Mouse (Mus musculus) embryonic fibroblast, embryonic 13.5 days (primary cell): ENCODE data around the gene Prkag1. TPM values are rescaled to one million over a fixed set of nuclear protein-coding genes. Genes with fewer than 3 reads are reported as not detected.

ENCODE experiments used
- H3K27ac ChIP-seq: 2 replicates; pipeline ENCODE4 v1.5.1; 2012; ENCODE audit warnings: low read length, control low read depth, inconsistent platforms; ENCODE audit not compliant: insufficient read depth
- H3K4me1 ChIP-seq: 2 replicates; pipeline ENCODE4 v1.6.1; 2011; ENCODE audit warnings: low read length; ENCODE audit not compliant: control insufficient read depth, insufficient read depth
- H3K4me3 ChIP-seq: 2 replicates; pipeline ENCODE4 v1.5.1; 2011; ENCODE audit warnings: mild to moderate bottlenecking, control low read depth, low read length; ENCODE audit not compliant: insufficient read depth
- CTCF ChIP-seq: IDR thresholded peaks from 2 replicates; pipeline ENCODE4 v1.5.1; 2011; ENCODE audit warnings: mild to moderate bottlenecking, control low read depth, low read length, moderate library complexity, borderline replicate concordance; ENCODE audit not compliant: insufficient read depth
- POLR2A ChIP-seq: IDR thresholded peaks from 2 replicates; pipeline ENCODE4 v1.6.1; 2011; ENCODE audit warnings: low read depth, mild to moderate bottlenecking, control low read depth, low read length, moderate library complexity
- polyA plus RNA-seq: library from polyadenylated mRNA; stranded (reverse); fragments of >200 nt; gene quantifications from 2 replicates; pipeline ENCODE4 v1.2.4, GENCODE M21; 2011; ENCODE audit warnings: low read depth; ENCODE audit not compliant: missing spikeins, insufficient read length

Gene Prkag1
- polyA plus RNA-seq, 1 experiment, result 94.2 TPM

DNA sequence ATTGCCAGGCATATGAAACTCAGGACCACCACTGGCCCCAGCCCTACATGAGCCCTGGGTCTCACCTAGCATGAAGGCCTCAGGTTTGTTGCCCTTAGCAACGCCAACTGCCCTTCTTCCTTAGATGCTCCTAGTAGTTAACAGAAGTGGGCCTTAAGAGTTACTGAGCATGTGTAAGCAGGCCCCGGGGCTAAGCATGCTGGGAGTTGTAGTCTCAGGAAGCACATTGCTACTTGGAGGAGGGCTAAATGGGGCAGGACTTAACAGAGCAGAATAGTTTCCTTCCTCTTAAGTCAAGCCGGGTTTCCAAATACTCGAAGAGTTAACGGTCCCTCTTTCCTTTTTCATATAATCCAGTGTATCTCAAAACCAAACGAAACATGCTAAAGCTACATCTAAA, 36.0 kb upstream of the Prkag1 start:
- Histone ChIP-seq H3K27ac (no peak overlapping the region), H3K4me3 (0 out of 2 replicates have a peak overlapping the region, but pooled peaks have one; percentile 3), H3K4me1 (peaks cover 6% of the 10 kb centered on the region; the same call in 1 of the 2 replicates)
- TF ChIP-seq CTCF (no peak), POLR2A (no peak)

DNA sequence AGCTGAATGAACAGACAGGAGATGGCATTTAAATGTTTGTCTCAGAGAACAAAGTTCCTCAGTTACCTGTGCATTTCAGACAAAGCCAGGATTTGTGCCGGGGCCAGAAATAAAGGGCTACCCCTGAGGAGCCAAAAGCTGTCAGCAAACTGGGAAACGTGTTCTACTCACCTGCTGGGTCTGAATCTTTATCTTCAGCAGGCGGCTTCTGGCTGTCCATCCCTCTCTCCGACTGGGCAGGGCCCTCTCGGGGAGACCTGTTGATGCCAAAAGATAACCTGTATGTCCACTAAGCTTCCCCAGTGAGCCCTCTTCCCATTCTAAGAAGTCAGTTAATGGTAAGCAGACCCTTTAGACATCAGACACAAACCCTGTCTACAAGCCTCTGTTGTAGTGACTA, 35.2 kb upstream of the Prkag1 start:
- no peak overlapping the region for H3K27ac ChIP-seq
- no peak overlapping the region for H3K4me3 ChIP-seq
- H3K4me1 ChIP-seq, result peaks cover 6% of the 10 kb centered on the region; the same call in 1 of the 2 replicates
- TF ChIP-seq POLR2A, result no peak
- no peak for TF ChIP-seq CTCF

DNA sequence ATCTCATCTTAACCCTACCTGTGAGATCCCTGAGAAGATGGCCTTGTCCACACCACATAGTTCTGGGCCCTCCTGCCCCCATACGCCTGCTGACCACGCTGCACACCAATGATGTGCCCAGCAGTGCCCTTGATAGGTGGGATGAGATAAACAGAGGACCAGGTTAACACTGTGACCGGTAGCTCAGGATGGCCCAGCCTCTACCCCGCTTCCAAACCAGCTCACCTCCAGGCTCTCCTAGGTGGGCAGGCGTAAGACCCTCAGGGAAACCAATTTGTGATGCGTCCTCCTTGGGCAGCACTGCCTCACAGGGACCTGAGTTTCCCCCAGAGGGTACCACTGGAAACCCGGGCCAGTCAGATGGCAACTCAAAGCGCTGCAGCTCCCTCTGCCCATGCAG, 34.5 kb upstream of the Prkag1 start:
- TF ChIP-seq POLR2A (no peak), CTCF (no peak)
- Histone ChIP-seq H3K27ac (no peak overlapping the region), H3K4me1 (peaks cover 6% of the 10 kb centered on the region; the same call in 1 of the 2 replicates), H3K4me3 (no peak overlapping the region)

DNA sequence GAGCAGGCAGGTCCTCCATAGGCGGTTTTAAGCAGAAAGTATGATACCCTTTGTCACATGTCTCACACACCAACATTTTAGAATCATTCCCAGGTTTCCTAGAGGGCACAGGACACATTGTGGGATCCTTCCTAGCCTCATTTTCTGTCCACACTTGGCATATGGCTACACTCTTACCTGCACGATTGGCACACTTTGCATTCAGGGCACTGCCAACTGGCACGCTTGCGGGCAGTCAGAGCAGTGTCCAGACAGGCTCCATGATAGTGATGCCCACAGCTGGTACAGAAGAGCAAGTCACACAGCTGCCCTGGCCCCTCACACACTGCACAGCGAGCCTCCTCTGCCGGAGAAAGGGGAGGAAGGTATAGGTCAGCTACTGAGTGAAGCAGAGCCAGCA, 33.6 kb upstream of the Prkag1 start:
- Histone ChIP-seq H3K4me1 (peaks cover 6% of the 10 kb centered on the region; the same call in 1 of the 2 replicates), H3K27ac (no peak overlapping the region), H3K4me3 (no peak overlapping the region)
- TF ChIP-seq CTCF (no peak), POLR2A (no peak)

DNA sequence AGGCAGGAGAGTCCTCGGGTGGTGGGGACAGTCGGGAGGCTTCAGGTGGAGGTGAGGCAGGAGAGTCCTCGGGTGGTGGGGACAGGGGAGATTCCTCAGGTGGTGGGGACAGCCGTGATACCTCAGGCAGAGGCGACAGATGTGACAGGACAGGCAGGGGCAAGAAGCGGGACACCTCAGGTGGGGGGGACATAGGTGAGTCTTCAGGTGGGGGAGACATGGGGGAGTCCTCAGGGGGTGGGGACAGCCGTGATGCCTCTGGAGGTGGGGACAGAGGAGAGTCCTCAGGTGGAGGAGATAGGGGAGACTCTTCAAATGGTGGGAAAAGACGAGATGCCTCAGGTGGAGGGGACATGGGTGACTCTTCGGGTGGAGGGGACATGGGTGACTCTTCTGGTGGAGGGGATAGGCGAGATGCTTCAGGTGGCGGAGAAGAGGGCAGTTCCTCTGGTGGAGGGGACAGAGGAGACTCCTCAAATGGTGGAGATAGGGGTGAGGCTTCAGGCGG, 32.2 kb upstream of the Prkag1 start:
- 0 out of 2 replicates have a peak, but pooled peaks cover under 1% of the 10 kb centered on the region for H3K4me1 ChIP-seq
- H3K27ac ChIP-seq, result no peak overlapping the region
- TF ChIP-seq POLR2A, result no peak
- no peak for TF ChIP-seq CTCF
- H3K4me3 ChIP-seq, result no peak overlapping the region

DNA sequence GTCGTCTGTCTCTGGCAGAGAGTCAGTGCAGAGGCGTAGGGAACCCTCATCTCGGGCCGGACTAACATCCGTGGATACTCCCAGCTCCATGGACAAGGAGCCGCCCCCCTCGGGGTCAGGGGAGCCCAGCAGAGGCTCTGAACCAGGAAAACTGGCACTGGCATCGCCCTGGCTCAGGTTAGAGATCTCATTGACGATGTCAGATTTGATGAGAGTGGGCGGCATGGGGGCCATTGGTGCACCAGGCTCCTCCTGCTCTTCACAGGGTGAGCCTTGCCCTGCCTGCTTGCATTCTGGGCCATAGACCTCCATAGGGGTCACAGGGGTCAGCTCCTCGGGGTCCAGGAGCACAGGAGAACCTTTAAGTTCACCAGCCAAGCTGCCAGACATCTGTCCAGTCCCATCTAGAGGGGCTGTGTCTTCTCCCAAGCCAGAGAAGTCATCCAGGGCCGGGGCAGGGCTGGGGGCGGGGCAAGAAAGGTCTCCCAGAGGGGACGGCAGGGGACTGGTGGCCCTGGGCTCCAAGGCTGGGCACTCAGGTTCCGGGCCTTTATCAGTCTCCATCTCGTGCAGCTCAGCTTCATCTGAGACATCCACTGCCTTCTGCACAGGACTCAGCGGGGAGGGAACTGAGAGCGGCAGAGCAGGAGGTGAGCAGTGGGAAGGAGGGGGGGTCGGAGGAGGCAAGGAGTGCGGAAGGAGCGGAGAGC, 30.5 kb upstream of the Prkag1 start:
- no peak overlapping the region for H3K27ac ChIP-seq
- TF ChIP-seq POLR2A (no peak), CTCF (no peak)
- no peak overlapping the region for H3K4me3 ChIP-seq
- H3K4me1 ChIP-seq, result no peaks in the 10 kb centered on the region

DNA sequence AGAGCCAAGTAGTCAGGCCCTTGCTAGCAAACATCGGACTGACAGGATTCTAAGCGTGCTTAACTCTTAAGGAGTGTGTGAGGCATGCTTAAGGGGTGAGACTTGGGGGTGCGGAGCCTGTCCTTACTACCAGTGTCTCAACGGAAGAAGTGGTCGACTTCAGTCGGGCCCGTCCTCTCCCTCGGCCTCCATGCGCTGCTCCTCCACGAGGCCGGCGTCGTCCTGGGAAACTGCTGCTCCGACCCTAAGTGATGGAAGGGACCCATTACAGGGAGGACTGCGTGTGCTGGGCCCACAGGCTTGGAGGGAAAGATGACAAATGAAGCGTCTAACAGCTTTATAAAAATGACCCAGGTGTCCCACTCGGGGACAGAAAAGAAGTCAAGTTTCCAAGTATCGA, 29.6 kb upstream of the Prkag1 start:
- TF ChIP-seq POLR2A (no peak), CTCF (no peak)
- H3K27ac ChIP-seq, result no peak overlapping the region
- no peaks in the 10 kb centered on the region for H3K4me1 ChIP-seq
- H3K4me3 ChIP-seq, result no peak overlapping the region

DNA sequence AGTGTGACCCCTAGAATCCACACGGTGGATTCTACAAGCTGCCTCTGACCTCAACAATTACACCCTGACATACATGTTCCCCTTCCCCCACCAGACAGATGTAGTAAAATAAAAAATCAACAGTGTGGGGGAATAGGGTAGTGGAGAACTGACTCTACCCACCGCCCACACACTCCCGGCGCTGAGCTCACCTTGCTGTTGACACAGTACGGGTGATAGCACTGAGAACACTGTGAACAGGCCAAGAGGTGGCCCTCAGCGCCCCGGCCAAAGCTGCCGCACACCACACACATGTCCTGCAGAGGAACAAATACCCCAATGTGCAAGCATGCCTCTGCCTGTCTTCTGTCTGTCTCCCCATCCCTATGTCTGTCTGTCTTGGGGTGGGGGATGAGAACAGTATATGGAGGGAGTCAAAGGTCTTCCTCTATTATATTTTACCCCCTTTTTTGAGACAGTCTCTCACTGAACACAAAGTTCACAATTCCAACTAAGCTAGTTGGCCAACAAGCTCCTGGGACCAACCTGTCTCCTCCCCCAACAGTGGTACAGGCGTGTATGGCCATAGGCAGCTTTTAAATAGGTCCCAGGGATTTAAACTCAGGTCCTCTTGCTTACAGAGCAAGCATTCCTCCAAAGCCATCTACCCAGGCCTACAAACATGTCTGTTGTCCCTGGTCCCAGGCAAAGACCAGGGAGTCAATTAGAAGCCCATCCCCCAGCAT, 28.2 kb upstream of the Prkag1 start:
- no peak for TF ChIP-seq CTCF
- TF ChIP-seq POLR2A, result no peak
- Histone ChIP-seq H3K27ac (no peak overlapping the region), H3K4me3 (no peak overlapping the region), H3K4me1 (no peaks in the 10 kb centered on the region)

DNA sequence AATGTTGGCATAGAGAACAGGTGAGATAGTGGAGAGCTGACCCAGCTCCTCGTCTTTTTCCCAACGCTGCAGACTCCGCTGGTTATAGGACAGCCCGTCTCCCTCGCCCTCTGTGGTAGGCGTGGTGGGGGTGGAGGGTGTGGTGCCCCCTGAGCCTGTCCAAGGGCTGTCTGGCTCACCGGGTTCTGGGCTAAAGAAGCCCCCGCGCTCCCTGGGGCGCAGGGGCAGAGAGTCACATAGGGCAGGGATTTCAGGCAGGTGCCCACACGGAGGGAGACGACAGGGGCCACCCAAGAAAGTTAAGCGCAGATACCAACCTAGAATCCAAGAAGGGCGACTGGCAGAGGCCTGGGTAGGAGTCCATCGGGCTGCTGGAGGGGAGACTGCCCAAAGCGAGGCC, 22.9 kb upstream of the Prkag1 start:
- Histone ChIP-seq H3K4me3 (no peak overlapping the region), H3K4me1 (no peaks in the 10 kb centered on the region), H3K27ac (no peak overlapping the region)
- TF ChIP-seq CTCF (no peak), POLR2A (no peak)

DNA sequence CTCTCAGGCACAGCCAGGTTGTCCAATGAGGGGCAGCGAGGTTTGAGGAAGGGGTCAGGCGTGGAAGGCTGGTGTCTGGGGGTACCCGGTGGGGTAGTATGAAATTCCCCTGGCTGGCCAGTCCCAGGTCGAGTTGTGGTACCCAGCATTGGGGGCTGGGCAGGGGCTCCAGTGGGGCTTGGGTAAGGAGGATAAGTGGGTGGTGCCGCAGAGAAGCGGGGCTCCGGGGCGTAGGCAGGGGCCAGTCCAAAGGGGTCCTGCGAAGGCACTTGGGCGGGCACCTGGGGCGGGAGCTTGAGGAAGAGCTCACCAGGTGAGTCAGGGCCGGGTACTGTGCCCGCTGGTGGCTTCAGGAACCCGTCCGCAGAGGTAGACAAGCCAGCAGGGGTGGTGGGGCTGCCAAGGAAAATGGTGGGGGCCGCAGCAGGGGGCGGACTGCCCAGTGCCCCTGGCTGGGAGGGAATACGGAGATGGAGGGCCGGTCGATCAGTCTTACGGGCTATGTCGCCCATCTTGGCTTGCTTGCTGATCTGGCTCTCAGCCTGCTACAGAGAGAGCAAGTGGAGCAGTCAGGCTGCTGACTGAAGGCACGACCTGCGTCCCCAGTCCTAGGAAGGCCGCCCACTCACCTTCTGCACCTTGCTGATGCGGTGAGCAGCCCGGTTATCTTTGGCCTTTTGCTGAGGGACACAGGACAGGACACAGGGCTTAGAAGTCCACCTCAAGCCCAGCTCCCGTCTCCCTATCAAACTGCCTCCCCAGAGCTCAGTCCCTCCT, 22.0 kb upstream of the Prkag1 start:
- H3K4me1 ChIP-seq, result no peaks in the 10 kb centered on the region
- no peak overlapping the region for H3K27ac ChIP-seq
- no peak overlapping the region for H3K4me3 ChIP-seq
- TF ChIP-seq POLR2A (no peak), CTCF (no peak)
